Mouse (Mus musculus): ENCODE data around the gene Cplx1. TPM values are rescaled to one million over a fixed set of nuclear protein-coding genes. Genes with fewer than 3 reads are reported as not detected.
"Not testable (repeated sequence)": the region's sequence is repeated elsewhere in the genome, so short reads cannot be mapped to it uniquely, and the experiment has no call there.

The Cplx1 gene
- total RNA-seq, 2 experiments from 2014 or later, result 0.45 to 0.54 TPM

DNA sequence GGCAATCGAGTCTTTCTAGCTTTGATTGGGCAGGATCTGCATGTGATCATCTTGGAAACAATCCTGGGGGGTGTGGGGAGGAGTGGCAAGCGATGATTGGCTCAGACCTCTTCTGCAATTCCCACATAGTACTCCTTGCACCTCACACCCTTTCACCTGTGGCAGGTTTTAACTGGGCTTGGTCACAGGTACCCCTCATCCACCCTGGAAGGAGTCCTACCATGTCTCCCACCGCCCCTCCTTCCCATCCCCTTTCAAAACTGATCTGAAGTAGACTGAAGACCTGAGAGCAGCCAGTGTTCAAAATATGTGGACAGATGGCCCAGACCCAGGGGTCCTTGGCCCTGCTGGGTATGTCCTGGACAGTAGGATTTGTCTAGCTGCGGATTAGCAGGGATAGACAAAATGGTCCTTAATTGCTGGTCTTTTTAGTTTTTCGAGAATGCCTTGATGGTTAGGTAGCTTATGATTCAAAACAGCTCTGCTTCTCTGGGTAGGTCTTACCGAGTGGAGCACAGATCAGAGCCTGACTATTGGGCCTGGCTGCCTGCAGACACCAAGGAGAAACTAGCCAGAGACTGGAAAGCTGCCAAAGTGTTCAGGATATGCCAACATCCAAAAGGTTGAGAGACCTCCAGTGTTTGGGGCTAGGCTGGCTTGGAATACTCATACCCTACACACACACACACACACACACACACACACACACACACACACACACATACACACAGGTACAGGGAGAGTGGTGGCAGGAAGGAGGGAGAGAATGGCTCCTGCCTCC is 34.1 kb downstream of the Cplx1 start:
- DNase-seq, result no peak

DNA sequence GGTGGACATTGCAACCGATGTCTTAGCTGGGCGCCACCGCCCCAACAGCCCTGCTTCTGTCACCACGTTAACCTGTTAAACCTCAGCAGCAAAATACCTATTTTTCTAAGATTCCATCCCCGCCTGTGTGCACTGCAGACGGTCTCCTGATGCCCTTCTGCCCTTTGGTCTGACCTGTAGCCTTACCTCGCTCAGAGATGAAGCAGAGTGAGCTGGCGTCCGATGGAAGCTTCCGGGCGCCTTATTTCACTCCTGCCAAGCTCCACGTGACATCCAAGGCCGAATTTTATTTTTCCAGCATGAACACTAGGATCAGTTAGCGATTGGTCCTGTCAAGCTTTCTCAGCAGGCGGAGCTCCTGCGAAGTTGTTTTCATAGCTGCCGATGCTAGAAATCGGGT is 47.5 kb downstream of the Cplx1 start:
- DNase-seq, result no peak

DNA sequence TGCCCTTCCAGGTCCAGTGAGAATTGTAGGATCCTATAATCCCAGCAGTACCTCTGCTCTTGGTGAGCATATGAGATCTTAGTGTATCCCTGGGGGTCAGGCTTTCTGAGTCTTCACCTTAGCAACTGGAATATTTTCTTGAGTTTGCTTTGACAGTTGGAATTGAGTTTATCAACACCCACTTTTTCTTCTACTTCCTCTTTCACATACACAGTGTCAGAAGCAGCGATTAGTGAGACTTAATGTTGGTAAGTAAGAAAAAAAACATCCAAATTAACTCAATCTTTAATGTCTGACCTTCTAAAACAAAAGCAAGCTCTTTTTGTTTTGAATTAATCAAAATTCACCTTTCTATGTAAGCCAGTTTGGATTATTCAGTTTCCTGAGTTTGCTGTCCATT is 48.3 kb downstream of the Cplx1 start:
- no peak for DNase-seq

DNA sequence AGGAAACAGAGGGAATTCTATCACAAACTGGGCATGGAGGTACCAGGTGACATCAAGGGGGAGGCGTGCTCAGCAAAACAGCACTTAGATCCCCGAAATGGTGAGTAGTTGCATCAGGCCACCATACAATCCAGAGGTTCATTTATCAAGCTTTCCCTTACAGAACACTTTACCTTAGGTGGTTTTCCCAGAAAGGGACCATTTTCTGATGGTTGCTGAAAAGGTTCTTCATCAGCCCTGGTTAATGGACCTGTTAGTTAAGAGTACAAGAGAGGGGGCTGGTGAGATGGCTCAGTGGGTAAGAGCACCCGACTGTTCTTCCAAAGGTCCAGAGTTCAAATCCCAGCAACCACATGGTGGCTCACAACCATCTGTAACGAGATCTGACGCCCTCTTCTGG is 63.7 kb downstream of the Cplx1 start:
- not testable (repeated sequence) for DNase-seq

DNA sequence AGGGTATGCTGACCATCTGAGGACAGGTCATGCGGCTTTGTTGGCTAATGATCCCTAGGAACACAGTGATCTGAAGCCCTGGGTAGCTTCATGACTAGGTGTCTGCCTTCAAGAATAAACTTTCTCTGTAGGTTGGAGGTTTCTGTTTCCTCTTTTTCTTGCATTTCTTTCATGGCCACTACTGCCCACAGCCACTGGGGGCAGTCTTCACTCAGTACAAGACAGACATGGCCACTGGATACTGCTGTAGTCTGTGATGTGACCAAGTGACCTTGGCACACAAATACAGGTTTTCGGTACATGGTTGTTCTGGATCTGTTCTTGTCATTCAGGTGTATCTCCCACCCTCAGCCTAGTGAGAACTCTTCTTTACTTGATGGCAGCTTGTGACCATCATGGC is 64.6 kb downstream of the Cplx1 start:
- DNase-seq, result peak; percentile 16

DNA sequence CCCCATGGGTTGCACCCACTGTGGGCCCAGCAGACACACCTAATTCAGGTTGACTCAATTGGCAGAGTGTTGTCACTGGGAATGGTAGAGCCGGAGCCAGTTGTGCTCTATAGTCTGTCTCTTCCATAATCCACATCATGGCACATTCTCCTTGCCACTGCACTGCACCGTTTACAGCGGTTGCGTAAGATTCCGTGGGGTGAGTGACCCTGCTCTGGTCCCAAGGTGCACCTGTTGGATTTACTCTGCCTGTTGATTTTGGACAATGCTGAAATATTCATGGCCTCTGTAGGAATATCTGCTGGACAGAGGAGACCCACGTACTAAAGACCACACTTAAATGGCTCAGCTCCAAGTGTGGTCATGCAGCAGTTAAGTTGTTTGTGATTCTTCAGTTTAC is 66.8 kb downstream of the Cplx1 start:
- DNase-seq, result no peak

DNA sequence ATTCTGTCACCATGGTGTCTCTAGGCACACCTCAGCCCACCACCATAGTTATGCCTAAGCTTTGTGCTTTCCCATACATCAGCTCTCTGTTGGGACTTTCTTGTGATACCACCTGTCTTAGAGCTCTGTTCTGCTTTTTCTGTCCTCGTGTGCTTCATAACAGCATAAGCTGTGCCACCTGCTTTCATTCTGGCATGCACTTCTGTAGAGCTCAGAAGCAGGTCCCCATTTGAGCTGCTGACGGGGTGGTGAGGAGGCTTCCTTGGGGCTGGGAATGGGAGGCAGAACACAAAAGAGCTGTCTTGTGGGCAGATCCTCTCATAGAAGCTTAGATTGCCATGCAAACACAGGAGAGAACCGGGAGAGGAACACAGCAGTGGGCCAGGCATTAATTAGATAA is 73.8 kb downstream of the Cplx1 start:
- DNase-seq, result no peak

DNA sequence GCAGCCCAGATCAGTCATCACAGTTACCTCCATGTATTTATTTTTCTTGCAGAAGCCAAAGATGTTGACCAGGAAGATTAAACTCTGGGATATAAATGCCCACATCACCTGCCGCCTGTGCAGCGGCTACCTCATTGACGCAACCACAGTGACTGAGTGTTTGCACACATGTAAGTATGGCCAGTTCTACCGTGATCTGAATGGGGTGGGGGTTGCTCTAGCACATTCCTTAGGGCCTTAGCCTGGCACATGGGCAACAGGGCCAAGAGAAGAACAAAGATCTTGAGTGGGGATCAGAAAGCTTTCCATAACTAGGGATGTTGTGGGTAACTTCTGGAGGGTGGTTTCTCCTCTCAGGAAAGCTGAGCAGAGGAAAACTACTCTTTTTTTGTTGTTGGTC is 76.1 kb downstream of the Cplx1 start:
- DNase-seq, result no peak

DNA sequence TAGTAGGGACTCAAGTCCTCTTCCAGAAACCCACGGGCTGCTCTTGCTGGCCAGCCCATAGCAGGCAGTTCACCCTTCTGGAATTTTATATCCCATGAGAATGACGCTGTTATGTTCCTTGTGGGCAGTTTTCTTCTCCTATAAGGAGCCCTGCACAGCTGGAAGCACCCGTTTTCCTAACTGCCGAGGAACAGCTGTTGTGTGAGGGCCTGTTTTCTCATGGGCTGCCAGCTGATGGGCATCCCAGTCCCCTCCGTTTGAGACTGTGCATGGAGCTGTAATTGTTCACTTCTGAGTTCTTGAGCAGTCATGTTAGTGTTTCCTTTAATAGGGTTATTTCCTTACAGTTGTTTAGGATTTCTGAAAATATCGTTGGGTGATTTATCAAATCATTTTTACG is 80.2 kb downstream of the Cplx1 start:
- no peak for DNase-seq

Other genes with a start within 250 kb of the Cplx1 start
- 1 to 10 TPM; 3.2 to 4.5 TPM for gene Pigg, start 237.4 kb downstream of the Cplx1 start, total RNA-seq (2021)
- under 1 TPM; 0.36 to 0.42 TPM for gene Gm42517, start 182.1 kb downstream of the Cplx1 start, total RNA-seq (2021)
- gene Pde6b, start 161.6 kb downstream of the Cplx1 start, total RNA-seq (2021), result not detected
- 100 to 1,000 TPM; 747 to 903 TPM for gene Atp5k, start 115.6 kb downstream of the Cplx1 start, total RNA-seq (2021)
- 1 to 10 TPM; 1.9 to 2.6 TPM for gene Mfsd7a, start 101.1 kb downstream of the Cplx1 start, total RNA-seq (2021)
- 10 to 100 TPM; 58.0 to 61.6 TPM for gene Pcgf3, start 88.8 kb downstream of the Cplx1 start, total RNA-seq (2021)
- 10 to 100 TPM; 19.7 to 23.0 TPM for gene Gak, start 79.7 kb upstream of the Cplx1 start, total RNA-seq (2021)
- 1 to 10 TPM; 6.8 to 7.8 TPM for gene Tmem175, start 79.7 kb upstream of the Cplx1 start, total RNA-seq (2021)
- 1 to 10 TPM; 6.3 to 8.0 TPM for gene Idua, start 110.3 kb upstream of the Cplx1 start, total RNA-seq (2021)
- gene Dgkq, start 119.6 kb upstream of the Cplx1 start, total RNA-seq (2021), result 1 to 10 TPM; 3.7 to 8.3 TPM
- under 1 TPM; 0.07 to 0.20 TPM for gene Slc26a1, start 125.5 kb upstream of the Cplx1 start, total RNA-seq (2021)
- gene Fgfrl1, start 142.4 kb upstream of the Cplx1 start, total RNA-seq (2021), result 10 to 100 TPM; 67.3 to 80.5 TPM
- not detected for gene Rnf212, start 225.0 kb upstream of the Cplx1 start, total RNA-seq (2021)
- gene Tmed11, start 245.3 kb upstream of the Cplx1 start, total RNA-seq (2021), result not detected

Measured in gastrocnemius, postnatal 10 days (tissue).